In genomic region chr2:145884913-145885785, GRCm38 (mm10) we compare ENCODE assay signal across 8 mouse cellular contexts. TPM values are rescaled to one million over a fixed set of nuclear protein-coding genes. Genes with fewer than 3 reads are reported as not detected.
DNase-seq lines count a peak whose midpoint lies in the region; ATAC-seq lines count a peak whose summit lies in the region.

No protein-coding gene starts in this region.

- peaks cover 39% of the 10 kb centered on the region for H3K4me1 ChIP-seq in intestine, embryonic 14.5 days (replicated peaks; ENCODE audit: control insufficient read depth, insufficient read depth, low read length)
- H3K4me1 ChIP-seq in lung, embryonic 16.5 days (replicated peaks; ENCODE audit: control insufficient read depth, insufficient read depth, low read length), result peaks cover 35% of the 10 kb centered on the region

- DNase-seq in embryo, embryonic 10 days (ENCODE audit: low spot score), result peak; percentile 14
- no peak for DNase-seq in embryo, embryonic 9.5 days (ENCODE audit: extremely low spot score)
- DNase-seq in urinary bladder, postnatal 14 days (ENCODE audit: low spot score), result peak; percentile 60
- no peak for DNase-seq in urinary bladder, adult 2 months (ENCODE audit: low spot score)
- no peak for DNase-seq in intestine, embryonic 14.5 days (ENCODE audit: low spot score)
- no peak for DNase-seq in cerebellum, postnatal 14 days

- H3K4me2 ChIP-seq in intestine, embryonic 14.5 days (ENCODE audit: low read length), result no peak overlapping the region
- no peak overlapping the region for H3K4me2 ChIP-seq in lung, embryonic 16.5 days (ENCODE audit: low read depth, low read length)

- WGBS in intestine, embryonic 14.5 days, result 39% methylated on average over 14 of the region's 14 CpGs
- WGBS in lung, embryonic 16.5 days, result 47% methylated on average over 14 of the region's 14 CpGs

- no peaks in the 10 kb centered on the region for H3K27me3 ChIP-seq in intestine, embryonic 14.5 days (replicated peaks; ENCODE audit: control insufficient read depth, insufficient read depth, low read length)
- no peaks in the 10 kb centered on the region for H3K27me3 ChIP-seq in lung, embryonic 16.5 days (ENCODE audit: control insufficient read depth, insufficient read depth, low read depth, low read length)

- peaks cover 33% of the 10 kb centered on the region for H3K36me3 ChIP-seq in intestine, embryonic 14.5 days (ENCODE audit: control insufficient read depth, insufficient read depth, low read length)
- H3K36me3 ChIP-seq in lung, embryonic 16.5 days (ENCODE audit: control insufficient read depth, insufficient read depth, low read length), result peaks cover 23% of the 10 kb centered on the region

- no peak overlapping the region for H3K4me3 ChIP-seq in intestine, embryonic 14.5 days (ENCODE audit: low read depth, low read length)
- H3K4me3 ChIP-seq in lung, embryonic 16.5 days (ENCODE audit: low read length), result no peak overlapping the region

- peak overlapping the region; percentile 49 for H3K27ac ChIP-seq in intestine, embryonic 14.5 days (ENCODE audit: low read depth)
- H3K27ac ChIP-seq in lung, embryonic 16.5 days (ENCODE audit: low read length), result peak overlapping the region; percentile 84

- ATAC-seq in intestine, embryonic 14.5 days (replicated peaks; ENCODE audit: low FRiP score, low TSS enrichment, low read depth), result no peak; the same call in 1 of the 2 replicates
- ATAC-seq in lung, embryonic 16.5 days (ENCODE audit: low read depth), result no peak
- ATAC-seq in CD4-positive, CD25-positive, alpha-beta regulatory T cell, adult 4 months, result no peak

- no peak overlapping the region for H3K9ac ChIP-seq in intestine, embryonic 14.5 days (ENCODE audit: low read length)
- H3K9ac ChIP-seq in lung, embryonic 16.5 days (ENCODE audit: low read length), result no peak overlapping the region

- no peaks in the 10 kb centered on the region for H3K9me3 ChIP-seq in intestine, embryonic 14.5 days (ENCODE audit: control insufficient read depth, low read length)
- H3K9me3 ChIP-seq in lung, embryonic 16.5 days (ENCODE audit: control insufficient read depth, low read length), result no peaks in the 10 kb centered on the region

RNA-seq across cellular contexts. Expression of gene Naa20, which starts 16.8 kb away (rescaled TPM):
- 61.3 and 78.9 TPM in 2 replicates for polyA plus RNA-seq in urinary bladder, adult 2 months (2012; rRNA removed)
- 171 and 181 TPM in 2 replicates for polyA plus RNA-seq in intestine, embryonic 14.5 days (2014; fragmentation: Nextera tagmentation; extraction: Ambion mirVana)
- 151 and 152 TPM in 2 replicates for polyA plus RNA-seq in lung, embryonic 16.5 days (2015; fragmentation: Nextera tagmentation; extraction: Ambion mirVana)
- 100 to 1,000 TPM; 123 to 134 TPM for polyA plus RNA-seq in CD4-positive, CD25-positive, alpha-beta regulatory T cell, adult 4 months (2017; shearing (Covaris generic))

RNA-seq across cellular contexts. Expression of gene Cfap61, which starts 49.4 kb away (rescaled TPM):
- polyA plus RNA-seq in urinary bladder, adult 2 months (2012; rRNA removed), result 0.09 TPM in 1 of 2 replicates, not detected in the other
- polyA plus RNA-seq in intestine, embryonic 14.5 days (2014; fragmentation: Nextera tagmentation; extraction: Ambion mirVana), result 0.24 and 0.38 TPM in 2 replicates
- 2.3 and 2.5 TPM in 2 replicates for polyA plus RNA-seq in lung, embryonic 16.5 days (2015; fragmentation: Nextera tagmentation; extraction: Ambion mirVana)
- not detected for polyA plus RNA-seq in CD4-positive, CD25-positive, alpha-beta regulatory T cell, adult 4 months (2017; shearing (Covaris generic))

RNA-seq across cellular contexts. Expression of gene Crnkl1, which starts 49.7 kb away (rescaled TPM):
- 12.9 and 13.5 TPM in 2 replicates for polyA plus RNA-seq in urinary bladder, adult 2 months (2012; rRNA removed)
- polyA plus RNA-seq in intestine, embryonic 14.5 days (2014; fragmentation: Nextera tagmentation; extraction: Ambion mirVana), result 22.8 and 24.3 TPM in 2 replicates
- 25.9 and 27.4 TPM in 2 replicates for polyA plus RNA-seq in lung, embryonic 16.5 days (2015; fragmentation: Nextera tagmentation; extraction: Ambion mirVana)
- 10 to 100 TPM; 53.9 to 62.2 TPM for polyA plus RNA-seq in CD4-positive, CD25-positive, alpha-beta regulatory T cell, adult 4 months (2017; shearing (Covaris generic))

Comparison
In these comparisons a context has a peak if more than half of its experiments do, and no peak if none do; other contexts are left out.
1. DNase-seq: peak in embryo, embryonic 10 days (single experiment) and urinary bladder, postnatal 14 days (single experiment); none in embryo, embryonic 9.5 days (single experiment), urinary bladder, adult 2 months (single experiment), intestine, embryonic 14.5 days (single experiment) and cerebellum, postnatal 14 days (0 of 2).